Comparison of ENCODE assay signal across 14 mouse cellular contexts in the genomic region with DNA sequence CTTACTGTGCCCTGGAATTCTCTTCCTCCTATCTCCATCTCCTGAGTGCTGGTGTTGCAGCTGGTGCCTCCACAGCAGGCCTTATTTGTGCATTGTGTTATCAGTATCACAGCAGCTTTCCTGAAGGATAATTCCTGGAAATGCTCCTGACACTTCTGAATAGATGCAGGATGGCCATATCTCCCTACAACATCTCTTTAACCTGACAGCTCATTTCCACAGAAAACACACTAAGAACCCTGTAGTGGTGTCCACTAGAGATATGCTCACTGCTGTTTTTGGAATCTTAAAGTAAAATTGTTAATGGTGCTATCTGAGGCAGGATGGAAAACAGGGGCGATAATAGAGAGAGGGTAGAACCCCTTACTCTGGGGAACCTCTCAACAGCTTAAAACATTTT. TPM values are rescaled to one million over a fixed set of nuclear protein-coding genes. Genes with fewer than 3 reads are reported as not detected.
A peak's percentile ranks its signal among the peaks of the same experiment; 100 is the strongest.
DNase-seq lines count a peak whose midpoint lies in the region; ATAC-seq lines count a peak whose summit lies in the region.
"Had no signal": no experiment of that assay in that cellular context is flagged by ENCODE, and none has a peak within 500 bp of the region (broad histone marks: within the 10 kb centered on the region; RNA-seq: fewer than 3 reads in every experiment).

No protein-coding gene starts in this region.

- no peak overlapping the region for H3K4me2 ChIP-seq in liver, embryonic 11.5 days
- no peak overlapping the region for H3K4me2 ChIP-seq in kidney, embryonic 16.5 days (replicated peaks; ENCODE audit: low read depth, low read length)

- peak; percentile 21 for DNase-seq in adrenal gland, adult 2 months
- DNase-seq in adrenal gland, postnatal 36 days: no peak
- no peak for DNase-seq in liver, embryonic 11.5 days (ENCODE audit: low spot score)
- DNase-seq in liver: no peak
- DNase-seq in lung, postnatal 14 days: peak; percentile 6
- no peak for DNase-seq in midbrain, embryonic 10.5 days (ENCODE audit: low spot score)
- DNase-seq in spleen, postnatal 14 days (ENCODE audit: low spot score in 2 of 2): no peak
- DNase-seq: cerebellum, adult 18-20 months; embryo, embryonic 11 days had no signal

- no peaks in the 10 kb centered on the region for H3K9me3 ChIP-seq in liver, embryonic 11.5 days (ENCODE audit: control insufficient read depth, low read length)
- no peaks in the 10 kb centered on the region for H3K9me3 ChIP-seq in kidney, embryonic 16.5 days (ENCODE audit: low read length)
- no peaks in the 10 kb centered on the region for H3K9me3 ChIP-seq in midbrain, embryonic 10.5 days (replicated peaks)
- H3K9me3 ChIP-seq: limb, embryonic 10.5 days had no signal

- no peak overlapping the region for H3K27ac ChIP-seq in liver, embryonic 11.5 days (ENCODE audit: low read depth, low read length)
- no peak overlapping the region for H3K27ac ChIP-seq in kidney, embryonic 16.5 days (ENCODE audit: low read length)
- no peak overlapping the region for H3K27ac ChIP-seq in midbrain, embryonic 10.5 days (replicated peaks)
- H3K27ac ChIP-seq: limb, embryonic 10.5 days had no signal

- no peak overlapping the region for H3K4me3 ChIP-seq in liver, embryonic 11.5 days (ENCODE audit: low read depth, low read length)
- no peak overlapping the region for H3K4me3 ChIP-seq in kidney, embryonic 16.5 days (ENCODE audit: low read length)
- no peak overlapping the region for H3K4me3 ChIP-seq in midbrain, embryonic 10.5 days
- H3K4me3 ChIP-seq: limb, embryonic 10.5 days had no signal

- H3K4me1 ChIP-seq in liver, embryonic 11.5 days (replicated peaks; ENCODE audit: control insufficient read depth, insufficient read depth, low read length): no peaks in the 10 kb centered on the region
- H3K4me1 ChIP-seq in kidney, embryonic 16.5 days (ENCODE audit: insufficient read depth, low read length): no peaks in the 10 kb centered on the region
- H3K4me1 ChIP-seq in midbrain, embryonic 10.5 days: no peaks in the 10 kb centered on the region
- H3K4me1 ChIP-seq: limb, embryonic 10.5 days had no signal

- ATAC-seq in liver, embryonic 11.5 days (replicated peaks; ENCODE audit: low FRiP score): peak; percentile 30; the same call in 1 of the 2 replicates
- peak; percentile 46 for ATAC-seq in kidney, embryonic 16.5 days (ENCODE audit: low FRiP score, low TSS enrichment)

- H3K9ac ChIP-seq in liver, embryonic 11.5 days (ENCODE audit: low read depth, low read length): no peak overlapping the region
- no peak overlapping the region for H3K9ac ChIP-seq in kidney, embryonic 16.5 days (replicated peaks; ENCODE audit: low read length)

- WGBS in liver, embryonic 11.5 days: 67% methylated on average over 1 of the region's 1 CpGs
- WGBS in kidney, embryonic 16.5 days: 83% methylated on average over 1 of the region's 1 CpGs
- 88% methylated on average over 1 of the region's 1 CpGs for WGBS in midbrain, embryonic 10.5 days

- no peaks in the 10 kb centered on the region for H3K27me3 ChIP-seq in liver, embryonic 11.5 days (replicated peaks; ENCODE audit: control insufficient read depth, insufficient read depth, low read length)
- no peaks in the 10 kb centered on the region for H3K27me3 ChIP-seq in kidney, embryonic 16.5 days (ENCODE audit: insufficient read depth, low read length)
- H3K27me3 ChIP-seq in midbrain, embryonic 10.5 days (ENCODE audit: low read depth, poor library complexity, severe bottlenecking): no peaks in the 10 kb centered on the region

- no peaks in the 10 kb centered on the region for H3K36me3 ChIP-seq in liver, embryonic 11.5 days (ENCODE audit: control insufficient read depth, insufficient read depth, low read length)
- H3K36me3 ChIP-seq in kidney, embryonic 16.5 days (ENCODE audit: insufficient read depth, low read length): no peaks in the 10 kb centered on the region
- no peaks in the 10 kb centered on the region for H3K36me3 ChIP-seq in midbrain, embryonic 10.5 days
- H3K36me3 ChIP-seq: limb, embryonic 10.5 days had no signal

RNA-seq across cellular contexts. Expression of a gene that starts 20.9 kb away (rescaled TPM):
- total RNA-seq in adrenal gland, adult 2 months (2021): not detected
- not detected in 2 replicates for polyA plus RNA-seq in adrenal gland, adult 2 months (2012; rRNA removed)
- not detected for total RNA-seq in adrenal gland, postnatal 36 days (2021)
- not detected in 2 replicates for polyA plus RNA-seq in liver, embryonic 11.5 days (2014; fragmentation: Nextera tagmentation; extraction: Ambion mirVana)
- not detected in 2 replicates for polyA plus RNA-seq in kidney, embryonic 16.5 days (2015; fragmentation: Nextera tagmentation; extraction: Ambion mirVana)
- not detected in 2 replicates for polyA plus RNA-seq in midbrain, embryonic 10.5 days (2016; fragmentation: Nextera tagmentation; extraction: Ambion mirVana)
- total RNA-seq: granulocyte monocyte progenitor cell, adult 5-6 weeks; layer of hippocampus, postnatal 14 days had no signal
- polyA plus RNA-seq: limb, embryonic 10.5 days had no signal

RNA-seq across cellular contexts. Expression of a gene that starts 42.3 kb away (rescaled TPM):
- not detected for total RNA-seq in adrenal gland, adult 2 months (2021)
- not detected in 2 replicates for polyA plus RNA-seq in adrenal gland, adult 2 months (2012; rRNA removed)
- total RNA-seq in adrenal gland, postnatal 36 days (2021): not detected
- polyA plus RNA-seq in liver, embryonic 11.5 days (2014; fragmentation: Nextera tagmentation; extraction: Ambion mirVana): not detected in 2 replicates
- not detected in 2 replicates for polyA plus RNA-seq in kidney, embryonic 16.5 days (2015; fragmentation: Nextera tagmentation; extraction: Ambion mirVana)
- polyA plus RNA-seq in midbrain, embryonic 10.5 days (2016; fragmentation: Nextera tagmentation; extraction: Ambion mirVana): not detected in 2 replicates
- total RNA-seq: granulocyte monocyte progenitor cell, adult 5-6 weeks; layer of hippocampus, postnatal 14 days had no signal
- polyA plus RNA-seq: frontal cortex, adult 2 months; limb, embryonic 10.5 days had no signal

RNA-seq across cellular contexts. Expression of a gene that starts 59.8 kb away (rescaled TPM):
- not detected for total RNA-seq in adrenal gland, adult 2 months (2021)
- not detected in 2 replicates for polyA plus RNA-seq in adrenal gland, adult 2 months (2012; rRNA removed)
- not detected for total RNA-seq in adrenal gland, postnatal 36 days (2021)
- not detected in 2 replicates for polyA plus RNA-seq in liver, embryonic 11.5 days (2014; fragmentation: Nextera tagmentation; extraction: Ambion mirVana)
- polyA plus RNA-seq in kidney, embryonic 16.5 days (2015; fragmentation: Nextera tagmentation; extraction: Ambion mirVana): not detected in 2 replicates
- polyA plus RNA-seq in midbrain, embryonic 10.5 days (2016; fragmentation: Nextera tagmentation; extraction: Ambion mirVana): not detected in 2 replicates
- total RNA-seq: granulocyte monocyte progenitor cell, adult 5-6 weeks; layer of hippocampus, postnatal 14 days had no signal
- polyA plus RNA-seq: frontal cortex, adult 2 months; limb, embryonic 10.5 days had no signal

Comparison
In these comparisons a context has a peak if more than half of its experiments do, and no peak if none do; other contexts are left out.
1. DNase-seq: peak in adrenal gland, adult 2 months (single experiment) and lung, postnatal 14 days (single experiment); none in adrenal gland, postnatal 36 days (0 of 2), liver, embryonic 11.5 days (single experiment), liver (single experiment), midbrain, embryonic 10.5 days (single experiment) and spleen, postnatal 14 days (0 of 2).